Mouse (Mus musculus) c-Kit-negative CD71-positive TER-119-positive erythroid progenitor cells, embryonic 14.5 days (primary cell): ENCODE results near the gene Tfpi2.

ENCODE experiments used
- DNase-seq: peaks from one replicate; pipeline ENCODE4 v3.0.0-alpha.2; 2013; ENCODE audit warnings: low read depth, low spot score

The Tfpi2 gene

GRCm38 (mm10) chr6:3916015-3916414, 72.7 kb downstream of the Tfpi2 start:
- DNase-seq: no peak
